9 mouse cellular contexts compared by ENCODE assay signal in the genomic region with DNA sequence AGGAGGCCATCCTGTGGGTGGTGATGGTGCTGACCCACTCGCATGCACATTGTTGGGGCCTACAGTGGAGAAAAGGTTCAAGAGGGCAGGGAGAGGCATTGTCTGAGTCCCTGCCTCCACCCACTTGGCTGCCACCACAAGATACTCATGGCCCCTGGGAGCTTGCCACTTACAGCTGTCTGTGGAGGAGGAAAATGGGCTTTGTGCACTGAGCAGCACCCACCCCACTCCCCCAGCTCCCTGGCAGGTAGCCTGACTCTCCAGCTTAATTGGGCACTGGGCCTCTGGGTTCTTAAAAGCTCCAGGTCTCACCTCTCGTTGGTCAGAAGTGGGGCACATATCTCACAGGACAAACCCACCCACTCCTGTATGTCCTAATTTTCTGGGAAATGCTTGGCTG. TPM values are rescaled to one million over a fixed set of nuclear protein-coding genes. Genes with fewer than 3 reads are reported as not detected.
DNase-seq lines count a peak whose midpoint lies in the region; ATAC-seq lines count a peak whose summit lies in the region.
"Had no signal": no experiment of that assay in that cellular context is flagged by ENCODE, and none has a peak within 500 bp of the region (broad histone marks: within the 10 kb centered on the region; RNA-seq: fewer than 3 reads in every experiment).

No protein-coding gene starts in this region.

- no peak overlapping the region for H3K4me2 ChIP-seq in lung, embryonic 15.5 days
- no peak overlapping the region for H3K4me2 ChIP-seq in stomach, embryonic 14.5 days (replicated peaks; ENCODE audit: low read depth, low read length)

- H3K27ac ChIP-seq in lung, embryonic 15.5 days, result peak overlapping the region; percentile 81
- H3K27ac ChIP-seq in stomach, embryonic 14.5 days (ENCODE audit: low read length), result peak overlapping the region; percentile 77

- no peak for ATAC-seq in lung, embryonic 15.5 days (ENCODE audit: borderline replicate concordance, extremely low read depth, low FRiP score, low TSS enrichment)
- no peak for ATAC-seq in stomach, embryonic 14.5 days (ENCODE audit: insufficient number of reproducible peaks, insufficient read depth, low FRiP score, low read depth)
- no peak for ATAC-seq in megakaryocyte progenitor cell, adult 5-6 weeks (replicated peaks; ENCODE audit: poor library complexity)

- WGBS in lung, embryonic 15.5 days, result 65% methylated on average over 2 of the region's 2 CpGs
- WGBS in stomach, embryonic 14.5 days, result 82% methylated on average over 2 of the region's 2 CpGs

- no peak overlapping the region for H3K4me3 ChIP-seq in lung, embryonic 15.5 days
- no peak overlapping the region for H3K4me3 ChIP-seq in stomach, embryonic 14.5 days (ENCODE audit: low read depth, low read length)
- H3K4me3 ChIP-seq: myocyte had no signal

- no peak overlapping the region for H3K9ac ChIP-seq in lung, embryonic 15.5 days
- H3K9ac ChIP-seq in stomach, embryonic 14.5 days (replicated peaks; ENCODE audit: low read depth, low read length), result no peak overlapping the region

- peak; percentile 62 for DNase-seq in cerebellum, adult 11-12 months
- no peak for DNase-seq in cerebellum, postnatal 36 days
- no peak for DNase-seq in lung, postnatal 25 days (ENCODE audit: low spot score)
- DNase-seq in left cerebral cortex, adult 8-10 months (ENCODE audit: low spot score in 2 of 2), result peak; percentile 10 to 57
- DNase-seq in retina, postnatal 1 day, result no peak

- H3K27me3 ChIP-seq in lung, embryonic 15.5 days, result no peaks in the 10 kb centered on the region
- no peaks in the 10 kb centered on the region for H3K27me3 ChIP-seq in stomach, embryonic 14.5 days (ENCODE audit: control insufficient read depth, insufficient read depth, low read length)

- H3K9me3 ChIP-seq in lung, embryonic 15.5 days, result no peaks in the 10 kb centered on the region
- no peaks in the 10 kb centered on the region for H3K9me3 ChIP-seq in stomach, embryonic 14.5 days (ENCODE audit: control insufficient read depth, low read depth, low read length)

- H3K4me1 ChIP-seq in lung, embryonic 15.5 days, result peaks cover 17% of the 10 kb centered on the region
- H3K4me1 ChIP-seq in stomach, embryonic 14.5 days (ENCODE audit: control insufficient read depth, insufficient read depth, low read length), result peaks cover 8% of the 10 kb centered on the region

- H3K36me3 ChIP-seq in lung, embryonic 15.5 days, result peaks cover 67% of the 10 kb centered on the region
- H3K36me3 ChIP-seq in stomach, embryonic 14.5 days (ENCODE audit: control insufficient read depth, insufficient read depth, low read length), result peaks cover 51% of the 10 kb centered on the region

RNA-seq across cellular contexts. Expression of gene Orm1, which starts 54.3 kb away (rescaled TPM):
- polyA plus RNA-seq in lung, embryonic 15.5 days (2015; fragmentation: Nextera tagmentation; extraction: Ambion mirVana), result not detected in 2 replicates
- not detected for total RNA-seq in left cerebral cortex, adult 8-10 months (2022)
- not detected in 2 replicates for polyA plus RNA-seq in stomach, embryonic 14.5 days (2014; fragmentation: Nextera tagmentation; extraction: Ambion mirVana)
- total RNA-seq in megakaryocyte progenitor cell, adult 5-6 weeks (2015), result 1.5 and 4.2 TPM in 2 replicates
- total RNA-seq in megakaryocyte progenitor cell, adult 5-6 weeks (2017), result 4.7 and 6.6 TPM in 2 replicates
- polyA plus RNA-seq: myocyte had no signal

Comparison
In these comparisons a context has a peak if more than half of its experiments do, and no peak if none do; other contexts are left out.
1. DNase-seq: peak in cerebellum, adult 11-12 months (single experiment) and left cerebral cortex, adult 8-10 months (2 of 2); none in cerebellum, postnatal 36 days (0 of 2), lung, postnatal 25 days (single experiment) and retina, postnatal 1 day (single experiment).